Mouse (Mus musculus) megakaryocyte, embryonic 14.5 days (primary cell): ENCODE measurements at regions not wholly inside any gene's neighbourhood (a gene's known extent, or its start where the extent isn't known, plus 50 kb on each side); places are given as distances from the start of the nearest gene placed in this dataset.

Experiments used
- FLI1 ChIP-seq: IDR thresholded peaks from 2 replicates; pipeline ENCODE4 v1.6.1; 2012; ENCODE audit warnings: low read length, inconsistent platforms, mixed read lengths
- GATA1 ChIP-seq: IDR thresholded peaks from 3 replicates; pipeline ENCODE4 v1.6.1; 2012; ENCODE audit warnings: mixed read lengths, low read length, inconsistent platforms, borderline replicate concordance

GRCm38 (mm10) chr6:120594463-120594862, 63.3 kb upstream of the Hdhd5 start:
- TF ChIP-seq FLI1: no peak
- no peak for TF ChIP-seq GATA1
